Mouse (Mus musculus): Measurements from ENCODE around the gene Med16.

Med16 gene

GRCm38 (mm10) chr10:79932736-79933135, 24.0 kb upstream of the Med16 start:
- no peak for DNase-seq (ENCODE audit: low spot score)

- no peak for DNase-seq (ENCODE audit: low spot score)
Measured at GRCm38 (mm10) chr10:79931797-79932196, 23.1 kb upstream of the Med16 start.

- DNase-seq (ENCODE audit: low spot score): no peak
Measured at GRCm38 (mm10) chr10:79930826-79931186, 22.1 kb upstream of the Med16 start.

GRCm38 (mm10) chr10:79929967-79930825, 21.5 kb upstream of the Med16 start:
- DNase-seq (ENCODE audit: low spot score): no peak

GRCm38 (mm10) chr10:79928907-79929701, 20.4 kb upstream of the Med16 start:
- DNase-seq (ENCODE audit: low spot score): no peak

- peak; percentile 59 for DNase-seq (ENCODE audit: low spot score)
Measured at GRCm38 (mm10) chr10:79928030-79928694, 19.4 kb upstream of the Med16 start.

- no peak for DNase-seq (ENCODE audit: low spot score)
Measured at GRCm38 (mm10) chr10:79927324-79928029, 18.8 kb upstream of the Med16 start.

- peak; percentile 82 for DNase-seq (ENCODE audit: low spot score)
Measured at GRCm38 (mm10) chr10:79926491-79927323, 18.0 kb upstream of the Med16 start, which contains the start of gene Arid3a. TSS of gene Arid3a (plus strand) at chr10:79927043.

- no peak for DNase-seq (ENCODE audit: low spot score)
Measured at GRCm38 (mm10) chr10:79925785-79926490, 17.2 kb upstream of the Med16 start.

- peak; percentile 76 for DNase-seq (ENCODE audit: low spot score)
Measured at GRCm38 (mm10) chr10:79924998-79925784, 16.5 kb upstream of the Med16 start.

- no peak for DNase-seq (ENCODE audit: low spot score)
Measured at GRCm38 (mm10) chr10:79921572-79921971, 12.8 kb upstream of the Med16 start.

- DNase-seq (ENCODE audit: low spot score): no peak
Measured at GRCm38 (mm10) chr10:79920958-79921535, 12.3 kb upstream of the Med16 start, which contains the start of gene R3hdm4. TSS of gene R3hdm4 (minus strand) at chr10:79921208.

GRCm38 (mm10) chr10:79920056-79920890, 11.6 kb upstream of the Med16 start:
- no peak for DNase-seq (ENCODE audit: low spot score)

GRCm38 (mm10) chr10:79919251-79919849, 10.6 kb upstream of the Med16 start:
- DNase-seq (ENCODE audit: low spot score): no peak

- DNase-seq (ENCODE audit: low spot score): no peak
Measured at GRCm38 (mm10) chr10:79918231-79919078, 9.7 kb upstream of the Med16 start.

- DNase-seq (ENCODE audit: low spot score): no peak
Measured at GRCm38 (mm10) chr10:79917532-79918100, 8.9 kb upstream of the Med16 start.

Measured in ovary, adult 18-20 months (tissue).